Mouse (Mus musculus): Measurements from ENCODE around the gene Plcb1. TPM values are rescaled to one million over a fixed set of nuclear protein-coding genes. Genes with fewer than 3 reads are reported as not detected.

The Plcb1 gene
- polyA plus RNA-seq, 1 experiment from 2014 or later = 5.2 TPM

DNA sequence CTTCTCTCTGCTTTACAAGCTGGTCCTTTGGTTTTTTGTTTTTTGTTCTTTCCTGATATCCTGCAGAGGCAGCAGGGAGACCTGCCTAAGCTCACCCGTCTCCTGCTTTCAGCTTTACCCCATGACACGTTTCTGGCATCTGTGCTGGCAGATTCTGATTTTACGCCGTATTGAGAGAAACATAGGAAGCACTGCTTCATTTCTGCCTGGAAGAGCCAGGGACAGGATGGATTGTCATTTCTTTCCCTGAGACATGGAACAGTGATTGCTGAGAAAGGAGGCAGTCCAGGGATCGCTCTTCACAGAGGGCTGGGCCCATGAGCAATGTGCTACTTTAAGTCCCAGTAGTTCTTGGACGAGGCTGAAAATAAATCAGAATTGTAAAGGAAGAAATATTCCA is 243.8 kb downstream of the Plcb1 start:
- no peaks in the 10 kb centered on the region for H3K9me3 ChIP-seq (replicated peaks)
- WGBS = 25% methylated on average over 6 of the region's 6 CpGs
- no peak; the same call in 1 of the 2 replicates for ATAC-seq (replicated peaks; ENCODE audit: insufficient number of reproducible peaks, insufficient read depth, low FRiP score, low read depth)
- H3K4me1 ChIP-seq (replicated peaks) = peaks cover 7% of the 10 kb centered on the region
- H3K9ac ChIP-seq = no peak overlapping the region
- no peaks in the 10 kb centered on the region for H3K36me3 ChIP-seq
- no peak overlapping the region for H3K4me3 ChIP-seq
- peak overlapping the region; percentile 33; the same call in 1 of the 2 replicates for H3K4me2 ChIP-seq
- H3K27ac ChIP-seq = peak overlapping the region; percentile 36; the same call in 1 of the 2 replicates
- no peaks in the 10 kb centered on the region for H3K27me3 ChIP-seq

DNA sequence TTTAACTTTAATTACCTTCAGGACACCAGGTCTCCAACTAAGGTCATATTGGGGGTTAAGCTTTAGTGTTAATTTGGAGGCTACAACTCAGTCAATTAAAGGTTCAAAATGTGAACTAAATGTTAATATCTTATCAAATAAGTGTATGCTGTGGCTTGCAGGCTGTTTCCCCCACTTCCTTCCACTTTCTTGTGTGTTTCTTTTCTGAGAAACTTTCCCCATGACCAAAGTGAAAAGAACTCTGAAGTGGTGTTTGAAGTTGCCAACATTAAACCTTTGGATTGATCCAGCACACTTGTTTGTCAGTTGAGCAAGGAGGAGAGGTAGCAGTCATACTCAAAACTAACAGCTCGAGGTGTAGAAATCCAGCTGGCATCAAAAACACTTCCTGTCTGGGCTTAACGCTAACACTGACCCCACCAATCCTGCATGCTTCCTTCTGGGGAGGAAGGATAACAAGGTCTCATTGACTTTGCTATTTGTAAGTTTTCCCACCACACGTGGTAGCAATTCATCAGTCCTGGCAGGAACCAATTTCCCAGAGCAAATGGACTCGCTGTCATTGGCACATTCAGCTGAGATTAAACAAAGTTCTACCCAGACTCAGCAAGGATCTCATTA is 249.9 kb downstream of the Plcb1 start:
- Histone ChIP-seq H3K4me1 (replicated peaks) (peaks cover 11% of the 10 kb centered on the region), H3K27ac (peak overlapping the region; percentile 31), H3K36me3 (no peaks in the 10 kb centered on the region), H3K9me3 (replicated peaks) (no peaks in the 10 kb centered on the region), H3K4me3 (no peak overlapping the region), H3K4me2 (no peak overlapping the region), H3K27me3 (no peaks in the 10 kb centered on the region), H3K9ac (no peak overlapping the region)
- peak; percentile 66; the same call in 1 of the 2 replicates for ATAC-seq (replicated peaks; ENCODE audit: insufficient number of reproducible peaks, insufficient read depth, low FRiP score, low read depth)
- 4% methylated on average over 4 of the region's 4 CpGs for WGBS

DNA sequence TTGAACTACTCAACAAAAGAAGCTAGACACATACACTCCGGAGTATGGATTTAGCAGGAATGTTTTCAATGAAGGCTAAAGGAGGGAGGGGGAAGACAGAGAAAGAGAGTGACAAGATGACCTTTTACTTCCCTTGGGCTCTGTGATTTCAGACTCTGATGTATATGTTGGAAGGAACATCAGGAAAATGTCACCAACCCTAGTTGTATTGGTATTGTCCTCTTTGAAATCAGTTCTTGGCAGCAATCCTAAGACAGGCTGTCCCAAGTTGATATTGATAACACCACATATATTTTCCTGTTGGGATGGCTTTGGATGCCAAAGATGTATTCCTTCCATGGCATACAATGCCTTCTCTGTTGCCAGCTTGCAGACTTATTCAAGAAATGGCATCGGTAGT is 262.9 kb downstream of the Plcb1 start:
- H3K4me2 ChIP-seq = no peak overlapping the region
- H3K9me3 ChIP-seq (replicated peaks) = no peaks in the 10 kb centered on the region
- H3K27me3 ChIP-seq = no peaks in the 10 kb centered on the region
- WGBS = 65% methylated on average over 2 of the region's 2 CpGs
- H3K36me3 ChIP-seq = no peaks in the 10 kb centered on the region
- 0 out of 2 replicates have a peak overlapping the region, but pooled peaks have one; percentile 28 for H3K27ac ChIP-seq
- H3K4me1 ChIP-seq (replicated peaks) = 0 out of 2 replicates have a peak, but pooled peaks cover 4% of the 10 kb centered on the region
- ATAC-seq (replicated peaks; ENCODE audit: insufficient number of reproducible peaks, insufficient read depth, low FRiP score, low read depth) = peak; percentile 47; the same call in 1 of the 2 replicates
- H3K4me3 ChIP-seq = no peak overlapping the region
- no peak overlapping the region for H3K9ac ChIP-seq

DNA sequence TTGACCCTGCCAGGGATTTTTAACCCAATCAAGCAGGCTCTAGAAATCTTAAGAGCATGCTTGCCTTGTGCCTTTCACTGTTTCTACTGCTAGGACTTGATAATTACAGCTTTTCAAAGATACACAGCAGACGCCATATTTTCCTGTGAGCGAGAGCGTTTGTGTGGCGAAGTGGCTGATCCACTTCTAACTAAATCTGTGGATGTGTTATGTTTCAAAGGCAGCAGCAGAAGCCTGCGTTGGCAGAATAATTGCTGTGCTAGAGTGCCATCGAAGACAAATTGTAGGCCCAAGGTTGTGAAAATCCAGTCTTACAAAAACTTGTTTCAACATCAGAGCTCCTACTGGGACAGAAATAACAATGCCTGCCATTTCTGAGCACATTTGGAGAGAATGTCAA is 263.4 kb downstream of the Plcb1 start:
- 0 out of 2 replicates have a peak, but pooled peaks cover 4% of the 10 kb centered on the region for H3K4me1 ChIP-seq (replicated peaks)
- no peak overlapping the region for H3K9ac ChIP-seq
- 69% methylated on average over 6 of the region's 6 CpGs for WGBS
- H3K9me3 ChIP-seq (replicated peaks) = no peaks in the 10 kb centered on the region
- no peaks in the 10 kb centered on the region for H3K36me3 ChIP-seq
- no peaks in the 10 kb centered on the region for H3K27me3 ChIP-seq
- no peak overlapping the region for H3K4me3 ChIP-seq
- H3K4me2 ChIP-seq = no peak overlapping the region
- H3K27ac ChIP-seq = 0 out of 2 replicates have a peak overlapping the region, but pooled peaks have one; percentile 28
- no peak for ATAC-seq (replicated peaks; ENCODE audit: insufficient number of reproducible peaks, insufficient read depth, low FRiP score, low read depth)

DNA sequence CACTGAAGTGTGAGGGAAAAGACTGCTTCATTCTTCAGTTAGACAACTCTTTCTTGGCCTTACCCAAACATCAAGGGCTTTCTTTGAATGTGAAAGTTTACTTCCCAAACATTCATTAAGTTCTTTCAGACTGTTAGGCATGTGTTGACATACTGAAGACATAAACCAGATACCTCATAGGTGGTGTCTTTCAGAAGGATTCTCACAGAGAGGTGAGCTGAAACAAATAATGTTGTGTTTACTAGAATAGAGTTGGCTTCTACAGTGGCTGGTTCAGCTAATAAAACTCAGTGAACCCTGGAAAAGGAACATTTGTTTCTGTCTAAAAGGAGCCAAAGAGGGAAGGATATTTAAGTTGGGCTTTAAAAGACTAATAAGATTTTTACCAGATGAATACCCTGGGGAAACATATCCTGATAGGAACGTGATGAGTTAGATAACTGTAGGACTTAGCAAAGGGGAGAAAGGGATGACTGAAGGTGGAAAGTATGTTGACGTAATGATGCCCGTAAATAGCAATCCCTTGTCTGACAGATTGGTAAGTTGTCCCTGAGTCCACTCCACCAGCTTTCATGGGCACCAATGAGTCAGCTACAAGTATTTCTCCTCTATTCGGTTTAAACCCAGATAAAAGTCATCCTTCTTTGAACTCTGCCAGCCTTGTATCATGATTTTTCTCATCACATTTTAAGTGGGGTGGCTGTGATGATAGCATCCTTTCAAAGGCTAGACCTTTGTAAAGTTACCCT is 265.8 kb downstream of the Plcb1 start:
- H3K9me3 ChIP-seq (replicated peaks) = no peaks in the 10 kb centered on the region
- 0 out of 2 replicates have a peak overlapping the region, but pooled peaks have one; percentile 19 for H3K27ac ChIP-seq
- H3K9ac ChIP-seq = no peak overlapping the region
- 45% methylated on average over 4 of the region's 4 CpGs for WGBS
- H3K27me3 ChIP-seq = no peaks in the 10 kb centered on the region
- no peak overlapping the region for H3K4me2 ChIP-seq
- no peak overlapping the region for H3K4me3 ChIP-seq
- 0 out of 2 replicates have a peak, but pooled peaks cover 4% of the 10 kb centered on the region for H3K4me1 ChIP-seq (replicated peaks)
- no peaks in the 10 kb centered on the region for H3K36me3 ChIP-seq
- no peak for ATAC-seq (replicated peaks; ENCODE audit: insufficient number of reproducible peaks, insufficient read depth, low FRiP score, low read depth)

DNA sequence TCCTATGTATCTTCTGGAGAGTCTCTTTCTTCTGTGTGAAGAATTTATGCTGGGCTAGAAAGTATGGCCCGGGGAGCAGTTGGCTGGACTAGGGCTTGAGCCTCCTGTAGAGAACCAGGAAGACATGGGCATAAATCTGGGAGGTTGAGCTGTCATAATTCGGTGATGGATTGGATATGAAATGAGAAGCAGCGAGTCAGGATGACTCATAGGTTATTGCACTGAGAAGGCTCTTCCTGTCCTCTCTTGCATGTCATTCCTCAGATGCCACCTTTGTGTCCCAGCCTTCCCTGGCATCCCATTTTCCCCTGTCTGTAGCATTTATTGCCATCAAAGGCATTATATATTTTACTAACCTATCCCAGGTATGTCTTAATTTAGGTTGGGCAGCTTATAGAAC is 267.5 kb downstream of the Plcb1 start:
- H3K27ac ChIP-seq = no peak overlapping the region
- 84% methylated on average over 3 of the region's 3 CpGs for WGBS
- ATAC-seq (replicated peaks; ENCODE audit: insufficient number of reproducible peaks, insufficient read depth, low FRiP score, low read depth) = no peak

DNA sequence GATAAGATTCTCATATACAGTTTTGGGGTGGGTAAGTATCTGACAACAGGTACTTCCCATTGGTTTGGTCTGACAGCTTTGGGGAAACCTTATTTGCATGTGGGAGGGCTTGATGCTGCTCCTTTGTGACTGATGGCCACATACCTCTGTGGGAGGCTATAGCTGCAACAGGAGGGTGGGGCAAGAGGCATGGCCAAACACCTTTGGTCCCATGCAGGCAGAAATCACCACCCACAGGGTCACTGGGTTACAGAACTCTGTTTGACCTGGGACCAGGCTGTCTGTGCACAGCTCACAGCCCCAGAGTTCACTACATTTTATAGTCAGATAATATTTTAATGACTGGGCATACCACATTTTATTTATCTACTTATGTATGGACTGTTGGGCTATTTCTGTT is 281.6 kb downstream of the Plcb1 start:
- H3K9me3 ChIP-seq (replicated peaks) = no peaks in the 10 kb centered on the region
- H3K27me3 ChIP-seq = no peaks in the 10 kb centered on the region
- no peaks in the 10 kb centered on the region for H3K36me3 ChIP-seq
- H3K27ac ChIP-seq = no peak overlapping the region
- H3K4me1 ChIP-seq (replicated peaks) = no peaks in the 10 kb centered on the region
- ATAC-seq (replicated peaks; ENCODE audit: insufficient number of reproducible peaks, insufficient read depth, low FRiP score, low read depth) = no peak
- H3K9ac ChIP-seq = no peak overlapping the region
- H3K4me2 ChIP-seq = no peak overlapping the region
- H3K4me3 ChIP-seq = no peak overlapping the region

More for the DNA sequence above, 267.5 kb downstream of the Plcb1 start:
- no peak overlapping the region for H3K4me3 ChIP-seq
- H3K27me3 ChIP-seq = no peaks in the 10 kb centered on the region
- 0 out of 2 replicates have a peak, but pooled peaks cover 4% of the 10 kb centered on the region for H3K4me1 ChIP-seq (replicated peaks)
- H3K36me3 ChIP-seq = no peaks in the 10 kb centered on the region
- H3K9ac ChIP-seq = no peak overlapping the region
- no peak overlapping the region for H3K4me2 ChIP-seq
- no peaks in the 10 kb centered on the region for H3K9me3 ChIP-seq (replicated peaks)

DNA sequence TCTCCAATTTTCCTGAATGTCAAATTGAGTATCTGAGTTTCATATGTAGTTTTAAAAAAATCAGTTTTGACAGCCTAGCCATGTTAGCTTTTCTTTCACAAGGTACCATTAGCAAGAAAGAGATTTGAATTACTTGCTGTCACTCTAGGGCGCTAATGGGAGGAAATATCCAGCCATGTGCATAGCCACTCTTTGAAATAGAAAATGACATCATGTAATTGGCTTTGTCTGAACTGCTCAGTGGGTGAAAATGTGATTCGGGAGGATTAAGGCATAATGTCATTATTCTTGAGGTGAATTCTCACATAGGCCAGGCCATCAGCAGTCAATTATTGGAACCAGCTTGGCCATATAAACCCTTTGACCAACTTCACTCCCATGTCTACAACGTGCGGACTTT is 285.5 kb downstream of the Plcb1 start:
- H3K9me3 ChIP-seq (replicated peaks) = no peaks in the 10 kb centered on the region
- no peak overlapping the region for H3K9ac ChIP-seq
- WGBS = 77% methylated on average over 4 of the region's 4 CpGs
- no peaks in the 10 kb centered on the region for H3K36me3 ChIP-seq
- no peak overlapping the region for H3K27ac ChIP-seq
- no peak for ATAC-seq (replicated peaks; ENCODE audit: insufficient number of reproducible peaks, insufficient read depth, low FRiP score, low read depth)
- no peak overlapping the region for H3K4me3 ChIP-seq
- H3K4me1 ChIP-seq (replicated peaks) = no peaks in the 10 kb centered on the region
- H3K27me3 ChIP-seq = no peaks in the 10 kb centered on the region
- no peak overlapping the region for H3K4me2 ChIP-seq

DNA sequence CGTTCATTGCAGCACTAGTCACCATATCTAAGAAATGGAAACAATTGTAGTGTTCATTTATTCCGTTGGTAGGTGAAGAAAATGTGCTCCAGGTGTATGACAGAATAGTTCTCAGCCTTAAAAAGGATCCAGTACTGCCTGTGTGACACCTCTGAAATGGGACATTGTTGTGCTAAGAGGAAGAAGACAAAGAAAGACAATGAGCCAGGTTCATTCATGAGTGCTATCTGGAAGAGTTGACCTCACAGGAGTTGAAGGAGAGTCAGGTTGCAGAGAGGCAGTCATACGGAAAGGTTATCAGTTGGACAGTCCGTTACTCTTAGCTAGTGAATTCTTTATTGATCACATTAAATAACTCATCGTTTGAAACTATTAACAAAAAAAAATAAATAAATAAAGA is 286.6 kb downstream of the Plcb1 start:
- Histone ChIP-seq H3K9ac (no peak overlapping the region), H3K4me1 (replicated peaks) (no peaks in the 10 kb centered on the region), H3K36me3 (no peaks in the 10 kb centered on the region), H3K27ac (no peak overlapping the region), H3K9me3 (replicated peaks) (no peaks in the 10 kb centered on the region), H3K27me3 (no peaks in the 10 kb centered on the region), H3K4me3 (no peak overlapping the region), H3K4me2 (no peak overlapping the region)
- WGBS = 75% methylated on average over 5 of the region's 5 CpGs
- no peak for ATAC-seq (replicated peaks; ENCODE audit: insufficient number of reproducible peaks, insufficient read depth, low FRiP score, low read depth)

DNA sequence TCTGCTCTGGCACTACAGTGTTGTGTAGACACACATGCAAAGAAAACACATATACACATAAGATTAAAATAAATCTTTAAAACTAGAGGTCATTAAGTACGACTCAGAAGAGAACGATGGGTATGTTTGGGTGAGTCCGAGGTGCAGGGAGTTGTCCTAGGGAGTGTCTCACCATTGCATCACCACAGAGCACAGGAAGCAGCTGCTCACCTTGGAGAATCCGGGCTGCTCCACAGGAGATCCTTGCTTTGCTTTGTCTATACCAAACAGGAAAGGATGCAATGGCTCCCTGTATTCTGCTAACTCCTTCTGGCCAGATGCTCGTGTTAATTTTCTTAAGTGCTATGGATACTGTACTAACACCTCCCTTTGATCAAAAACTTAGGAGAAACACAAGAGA is 287.1 kb downstream of the Plcb1 start:
- no peak overlapping the region for H3K4me2 ChIP-seq
- no peak for ATAC-seq (replicated peaks; ENCODE audit: insufficient number of reproducible peaks, insufficient read depth, low FRiP score, low read depth)
- 76% methylated on average over 5 of the region's 5 CpGs for WGBS
- no peak overlapping the region for H3K9ac ChIP-seq
- no peaks in the 10 kb centered on the region for H3K9me3 ChIP-seq (replicated peaks)
- no peaks in the 10 kb centered on the region for H3K27me3 ChIP-seq
- H3K4me1 ChIP-seq (replicated peaks) = no peaks in the 10 kb centered on the region
- no peak overlapping the region for H3K27ac ChIP-seq
- no peak overlapping the region for H3K4me3 ChIP-seq
- H3K36me3 ChIP-seq = no peaks in the 10 kb centered on the region

DNA sequence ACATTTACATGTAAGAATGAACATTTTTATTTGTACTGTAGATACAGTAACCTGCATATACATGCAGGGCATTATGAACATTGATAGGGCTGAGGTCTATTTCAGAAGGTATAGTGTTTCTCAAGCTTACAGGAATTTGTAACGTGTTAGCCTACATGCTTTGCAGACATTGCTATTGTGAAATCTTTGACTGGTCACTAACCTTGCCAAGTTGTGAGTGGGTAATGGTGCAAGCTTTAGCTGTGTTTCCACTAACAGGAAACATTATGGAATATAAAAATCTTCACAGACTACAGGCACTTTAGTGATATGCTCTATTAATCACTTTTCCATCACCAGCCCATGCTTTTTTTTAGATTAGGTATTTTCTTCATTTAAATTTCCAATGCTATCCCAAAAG is 289.5 kb downstream of the Plcb1 start:
- Histone ChIP-seq H3K4me2 (no peak overlapping the region), H3K27me3 (no peaks in the 10 kb centered on the region), H3K9me3 (replicated peaks) (no peaks in the 10 kb centered on the region), H3K27ac (no peak overlapping the region), H3K36me3 (no peaks in the 10 kb centered on the region), H3K9ac (no peak overlapping the region), H3K4me1 (replicated peaks) (no peaks in the 10 kb centered on the region), H3K4me3 (no peak overlapping the region)
- no peak for ATAC-seq (replicated peaks; ENCODE audit: insufficient number of reproducible peaks, insufficient read depth, low FRiP score, low read depth)
- 71% methylated on average over 1 of the region's 1 CpGs for WGBS
